Mouse (Mus musculus) erythroblast, embryonic 14.5 days (primary cell): ENCODE measurements at regions not wholly inside any gene's neighbourhood (a gene's known extent, or its start where the extent isn't known, plus 50 kb on each side); places are given as distances from the start of the nearest gene placed in this dataset.

Experiments
- GATA1 ChIP-seq: IDR thresholded peaks from 2 replicates; pipeline ENCODE4 v1.6.1; 2012; ENCODE audit warnings: low read length, inconsistent platforms, mixed read lengths
- TAL1 ChIP-seq: IDR thresholded peaks from 3 replicates; pipeline ENCODE4 v1.6.1; 2012; ENCODE audit warnings: low read length, inconsistent platforms, mixed read lengths

- TF ChIP-seq TAL1 (no peak), GATA1 (no peak)
Measured at GRCm38 (mm10) chrX:11861119-11861708, 298.9 kb downstream of the Bcor start.
